Mouse (Mus musculus): ENCODE results near the gene Dmrta2. TPM values are rescaled to one million over a fixed set of nuclear protein-coding genes. Genes with fewer than 3 reads are reported as not detected.

Dmrta2 gene
- polyA plus RNA-seq, 1 experiment from 2014 or later = 7.0 TPM

DNA sequence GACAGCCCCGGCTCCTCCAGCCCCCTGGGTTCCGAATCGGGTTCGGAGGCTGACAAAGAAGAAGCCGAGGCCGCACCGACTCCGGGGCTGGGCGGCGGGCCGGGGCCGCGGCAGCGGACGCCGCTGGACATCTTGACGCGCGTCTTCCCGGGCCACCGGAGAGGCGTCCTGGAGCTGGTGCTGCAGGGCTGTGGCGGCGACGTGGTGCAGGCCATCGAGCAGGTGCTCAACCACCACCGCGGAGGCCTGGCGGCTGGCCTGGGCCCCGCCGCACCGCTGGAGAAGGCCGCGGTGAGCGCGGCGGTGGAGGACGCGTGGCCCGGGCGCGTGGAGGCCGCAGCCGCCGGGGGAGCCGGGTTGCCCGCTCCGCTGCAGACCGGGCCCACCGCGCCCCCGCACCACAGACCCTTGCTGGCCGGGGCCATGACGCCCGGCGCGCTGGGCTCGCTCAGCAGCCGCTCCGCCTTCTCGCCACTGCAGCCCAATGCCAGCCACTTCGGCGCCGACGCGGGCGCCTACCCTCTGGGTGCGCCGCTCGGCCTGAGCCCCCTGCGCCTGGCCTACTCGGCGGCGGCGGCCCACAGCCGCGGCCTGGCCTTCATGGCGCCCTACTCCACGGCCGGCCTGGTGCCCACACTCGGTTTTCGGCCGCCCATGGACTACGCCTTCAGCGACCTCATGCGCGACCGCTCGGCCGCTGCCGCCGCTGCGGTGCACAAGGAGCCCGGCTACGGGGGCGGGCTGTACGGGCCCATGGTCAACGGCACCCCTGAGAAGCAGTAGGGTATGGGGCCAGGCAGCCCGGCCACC lies 4.2 kb downstream of the Dmrta2 start:
- Histone ChIP-seq H3K27me3 (ENCODE audit: poor library complexity, severe bottlenecking) (peaks cover 100% of the 10 kb centered on the region), H3K4me1 (peaks cover 78% of the 10 kb centered on the region), H3K9me3 (no peaks in the 10 kb centered on the region), H3K36me3 (replicated peaks) (peaks cover 42% of the 10 kb centered on the region), H3K27ac (peak overlapping the region; percentile 98), H3K4me3 (peak overlapping the region; percentile 85)
- WGBS = 1% methylated on average over 91 of the region's 99 CpGs
- DNase-seq (ENCODE audit: extremely low spot score, low spot score) = peak; percentile 59

DNA sequence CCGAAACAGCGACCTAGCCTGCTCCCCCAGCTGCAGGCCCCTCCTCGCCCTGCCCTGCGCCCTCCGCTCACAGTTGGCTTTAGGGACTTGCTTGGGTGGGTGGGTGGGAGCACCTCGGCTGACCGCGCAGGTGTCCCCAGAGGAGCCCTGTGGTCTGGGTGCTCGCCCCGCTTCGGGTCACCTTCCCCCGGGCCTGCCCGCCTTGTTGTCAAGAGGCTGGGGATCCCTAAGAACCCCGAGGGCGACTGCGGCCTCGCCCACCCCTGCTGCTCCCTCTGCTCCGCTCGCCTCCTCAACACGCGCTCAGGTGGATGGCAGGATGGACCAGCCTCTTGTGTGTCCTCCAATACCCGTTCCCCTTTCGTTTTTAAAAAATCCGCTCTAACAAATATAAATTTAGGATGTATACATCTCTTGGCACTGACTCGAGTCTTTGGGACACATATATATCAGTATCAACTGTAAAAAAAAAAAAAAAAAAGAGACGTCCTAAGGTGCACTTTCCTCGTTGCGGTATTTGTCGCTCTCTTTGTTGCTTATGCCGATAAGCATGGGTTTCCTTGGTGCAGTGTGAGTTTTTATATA lies 4.9 kb downstream of the Dmrta2 start:
- 5% methylated on average over 30 of the region's 30 CpGs for WGBS
- DNase-seq (ENCODE audit: extremely low spot score, low spot score) = peak; percentile 44
- peaks cover 42% of the 10 kb centered on the region for H3K36me3 ChIP-seq (replicated peaks)
- H3K4me1 ChIP-seq = peaks cover 78% of the 10 kb centered on the region
- peaks cover 100% of the 10 kb centered on the region for H3K27me3 ChIP-seq (ENCODE audit: poor library complexity, severe bottlenecking)
- H3K27ac ChIP-seq = peak overlapping the region; percentile 98
- H3K4me3 ChIP-seq = peak overlapping the region; percentile 85
- no peaks in the 10 kb centered on the region for H3K9me3 ChIP-seq

DNA sequence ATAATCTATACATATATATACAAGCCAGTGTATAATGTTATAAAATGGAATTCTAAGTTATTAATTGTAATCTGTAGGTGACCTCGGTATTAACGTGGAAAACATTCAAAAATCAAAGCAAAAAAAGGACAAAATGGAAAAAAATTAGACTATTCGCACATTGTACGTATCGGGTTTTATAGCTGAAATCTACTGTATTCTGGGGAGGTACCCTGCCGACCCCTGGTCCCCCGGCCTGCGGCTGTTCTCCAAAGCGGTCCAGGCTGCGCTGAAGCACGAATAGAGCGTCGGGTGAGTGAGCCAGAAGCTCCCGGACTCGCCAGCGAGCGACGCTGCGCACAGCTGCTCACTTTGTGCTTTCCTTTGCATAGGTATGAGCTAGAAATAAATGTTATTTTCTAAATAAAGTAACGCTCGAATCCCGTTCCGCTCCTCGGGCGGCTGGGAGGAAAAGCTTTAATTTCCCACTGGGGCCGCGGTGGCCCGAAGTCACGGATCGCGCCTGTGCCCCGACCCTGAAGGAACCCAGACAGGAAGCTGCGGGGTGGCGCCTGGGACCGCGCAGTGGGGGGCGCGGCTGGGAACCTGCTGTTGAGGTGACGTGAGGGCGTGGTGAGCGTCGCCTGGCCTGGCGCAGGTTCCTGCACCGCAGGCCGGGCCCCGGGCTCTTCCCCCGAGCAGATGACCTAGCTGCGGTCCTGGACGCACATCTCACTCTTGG lies 5.6 kb downstream of the Dmrta2 start:
- peaks cover 42% of the 10 kb centered on the region for H3K36me3 ChIP-seq (replicated peaks)
- peaks cover 78% of the 10 kb centered on the region for H3K4me1 ChIP-seq
- H3K9me3 ChIP-seq = no peaks in the 10 kb centered on the region
- peaks cover 100% of the 10 kb centered on the region for H3K27me3 ChIP-seq (ENCODE audit: poor library complexity, severe bottlenecking)
- peak overlapping the region; percentile 98 for H3K27ac ChIP-seq
- under 1% methylated on average over 49 of the region's 49 CpGs for WGBS
- peak overlapping the region; percentile 85 for H3K4me3 ChIP-seq
- DNase-seq (ENCODE audit: extremely low spot score, low spot score) = no peak

DNA sequence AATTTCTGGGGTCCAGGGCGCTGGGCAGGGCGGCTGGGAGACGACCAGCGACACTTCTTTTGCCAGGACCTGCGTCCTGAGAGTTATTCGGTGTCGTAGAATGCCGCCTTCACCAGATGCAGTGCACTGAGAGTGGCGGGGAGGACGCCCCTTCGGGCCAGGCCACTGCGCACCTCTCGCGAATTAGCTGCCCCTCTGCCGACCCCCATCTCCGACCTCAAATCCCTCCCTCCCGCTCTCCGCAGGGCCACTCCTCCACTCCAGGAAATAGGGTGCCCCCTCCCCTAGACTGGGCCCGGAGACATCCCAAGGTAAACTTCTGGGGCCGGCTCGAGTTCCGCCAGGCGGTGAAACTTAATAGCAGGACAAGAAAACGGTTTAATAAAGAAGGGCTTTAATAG lies 6.2 kb downstream of the Dmrta2 start:
- peak overlapping the region; percentile 98 for H3K27ac ChIP-seq
- peak; percentile 73 for DNase-seq (ENCODE audit: extremely low spot score, low spot score)
- peak overlapping the region; percentile 85 for H3K4me3 ChIP-seq
- WGBS = under 1% methylated on average over 24 of the region's 24 CpGs
- peaks cover 100% of the 10 kb centered on the region for H3K27me3 ChIP-seq (ENCODE audit: poor library complexity, severe bottlenecking)
- no peaks in the 10 kb centered on the region for H3K9me3 ChIP-seq
- H3K36me3 ChIP-seq (replicated peaks) = peaks cover 42% of the 10 kb centered on the region
- H3K4me1 ChIP-seq = peaks cover 80% of the 10 kb centered on the region

DNA sequence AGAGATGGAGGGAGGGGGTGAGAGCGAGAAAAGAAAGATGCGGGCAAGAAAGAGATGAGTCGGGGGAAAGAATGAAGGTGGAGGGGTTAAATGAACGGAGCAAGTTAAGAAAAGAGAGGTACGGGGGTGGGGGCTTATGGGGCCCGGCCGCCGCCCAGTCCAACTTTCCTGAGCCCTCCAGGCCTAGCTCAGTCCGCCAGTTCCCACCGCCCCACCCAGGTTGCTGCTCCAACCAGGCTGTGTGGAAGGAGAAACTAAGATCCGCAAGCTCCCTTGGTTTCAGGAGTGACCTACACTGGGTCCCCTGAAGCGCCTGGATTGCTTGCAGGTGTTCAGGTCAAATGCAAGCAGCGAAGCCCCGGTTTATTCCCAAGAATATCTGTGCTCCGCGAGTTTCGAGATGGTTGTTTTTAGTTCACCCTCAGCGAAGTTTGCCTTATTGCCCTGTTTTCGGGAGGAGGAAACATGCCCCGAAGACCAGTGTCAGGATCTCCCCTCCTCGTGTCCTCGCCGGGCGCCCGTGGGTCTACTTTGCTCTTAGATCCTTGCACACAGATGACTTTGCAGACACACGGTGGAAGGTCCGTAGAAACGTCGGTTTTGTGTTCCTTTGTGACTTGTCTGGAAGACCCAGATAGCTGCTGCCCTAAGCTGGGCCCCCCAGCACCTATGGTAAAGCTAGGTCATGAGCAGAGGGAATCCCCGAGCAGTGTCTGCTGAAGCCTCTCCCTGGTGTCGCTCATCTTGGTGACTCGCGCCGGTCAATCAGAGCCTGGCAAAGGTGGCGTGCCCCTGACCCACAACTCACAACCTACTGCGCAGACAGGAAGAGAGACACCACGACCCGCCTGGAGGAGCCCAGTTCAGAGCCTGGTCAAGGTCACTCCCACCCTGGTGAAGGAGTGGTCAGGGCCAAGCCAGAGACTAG lies 6.9 kb downstream of the Dmrta2 start:
- peak overlapping the region; percentile 85 for H3K4me3 ChIP-seq

DNA sequence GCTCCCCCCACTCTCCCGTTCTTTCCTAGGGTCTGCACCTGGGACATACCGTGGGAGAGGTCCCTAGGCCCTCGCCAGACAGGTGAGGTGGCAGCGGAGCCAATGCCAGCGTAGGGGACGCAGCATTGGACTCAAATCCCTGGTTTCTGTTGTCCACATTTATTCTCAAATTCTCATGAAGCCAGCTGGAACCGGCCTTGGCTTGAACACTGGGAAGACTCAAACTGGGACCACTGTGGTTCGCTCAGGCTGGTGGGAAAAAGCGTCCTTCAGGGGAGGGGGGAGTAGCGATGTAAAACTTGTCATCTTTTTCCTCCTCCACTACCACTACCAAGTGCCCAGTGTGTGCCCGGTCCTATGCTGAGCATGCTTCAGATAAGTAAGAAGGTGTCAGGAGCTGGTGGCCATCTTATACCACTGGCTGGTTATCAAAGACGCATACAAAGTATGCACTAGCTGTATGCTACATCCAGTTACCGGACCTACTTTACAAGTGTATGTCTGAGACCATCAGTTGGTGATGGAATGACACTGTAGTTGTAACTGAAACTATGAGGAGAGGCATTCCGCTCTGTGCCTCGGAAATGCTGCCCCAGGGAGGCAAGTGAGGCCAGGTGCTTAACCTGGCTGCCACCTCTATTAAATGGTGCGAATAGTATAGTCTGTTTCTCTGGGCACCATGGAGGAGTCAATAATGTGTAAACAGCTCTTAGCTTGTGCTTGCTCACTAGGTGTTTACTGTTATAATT lies 7.7 kb downstream of the Dmrta2 start:
- Histone ChIP-seq H3K9me3 (no peaks in the 10 kb centered on the region), H3K27ac (peak overlapping the region; percentile 98), H3K4me1 (peaks cover 70% of the 10 kb centered on the region), H3K36me3 (replicated peaks) (peaks cover 31% of the 10 kb centered on the region), H3K4me3 (peak overlapping the region; percentile 85), H3K27me3 (ENCODE audit: poor library complexity, severe bottlenecking) (peaks cover 100% of the 10 kb centered on the region)
- peak; percentile 61 for DNase-seq (ENCODE audit: extremely low spot score, low spot score)
- WGBS = 4% methylated on average over 16 of the region's 16 CpGs

More for the DNA sequence above, 6.9 kb downstream of the Dmrta2 start:
- peak; percentile 65 for DNase-seq (ENCODE audit: extremely low spot score, low spot score)
- H3K36me3 ChIP-seq (replicated peaks) = peaks cover 39% of the 10 kb centered on the region
- no peaks in the 10 kb centered on the region for H3K9me3 ChIP-seq
- H3K4me1 ChIP-seq = peaks cover 78% of the 10 kb centered on the region
- 1% methylated on average over 38 of the region's 38 CpGs for WGBS
- peak overlapping the region; percentile 98 for H3K27ac ChIP-seq
- H3K27me3 ChIP-seq (ENCODE audit: poor library complexity, severe bottlenecking) = peaks cover 100% of the 10 kb centered on the region

DNA sequence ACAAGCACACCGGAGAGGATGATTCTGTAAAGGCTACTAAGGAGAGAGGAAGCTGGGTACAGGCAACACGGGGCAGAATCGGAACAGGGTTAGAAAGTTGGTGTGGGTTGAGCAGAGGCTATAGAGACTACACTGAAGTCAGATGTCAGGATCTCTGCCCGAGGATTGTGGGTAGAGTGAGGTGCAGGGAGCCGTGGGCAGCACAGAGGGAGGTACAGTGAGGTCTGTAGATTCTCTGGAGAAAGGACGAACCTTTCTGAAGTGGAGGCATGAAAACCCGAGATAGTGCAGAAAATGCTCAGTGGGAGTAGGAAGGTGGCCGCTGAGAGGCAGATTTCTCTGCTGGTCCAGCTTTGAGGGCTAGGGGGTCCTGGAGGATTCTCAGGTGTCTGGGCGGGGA lies 8.4 kb downstream of the Dmrta2 start:
- 1% methylated on average over 9 of the region's 9 CpGs for WGBS
- Histone ChIP-seq H3K4me3 (peak overlapping the region; percentile 85; the same call in 1 of the 2 replicates), H3K27ac (peak overlapping the region; percentile 98), H3K27me3 (ENCODE audit: poor library complexity, severe bottlenecking) (peaks cover 100% of the 10 kb centered on the region), H3K4me1 (peaks cover 70% of the 10 kb centered on the region), H3K9me3 (no peaks in the 10 kb centered on the region), H3K36me3 (replicated peaks) (peaks cover 24% of the 10 kb centered on the region)
- DNase-seq (ENCODE audit: extremely low spot score, low spot score) = peak; percentile 47

DNA sequence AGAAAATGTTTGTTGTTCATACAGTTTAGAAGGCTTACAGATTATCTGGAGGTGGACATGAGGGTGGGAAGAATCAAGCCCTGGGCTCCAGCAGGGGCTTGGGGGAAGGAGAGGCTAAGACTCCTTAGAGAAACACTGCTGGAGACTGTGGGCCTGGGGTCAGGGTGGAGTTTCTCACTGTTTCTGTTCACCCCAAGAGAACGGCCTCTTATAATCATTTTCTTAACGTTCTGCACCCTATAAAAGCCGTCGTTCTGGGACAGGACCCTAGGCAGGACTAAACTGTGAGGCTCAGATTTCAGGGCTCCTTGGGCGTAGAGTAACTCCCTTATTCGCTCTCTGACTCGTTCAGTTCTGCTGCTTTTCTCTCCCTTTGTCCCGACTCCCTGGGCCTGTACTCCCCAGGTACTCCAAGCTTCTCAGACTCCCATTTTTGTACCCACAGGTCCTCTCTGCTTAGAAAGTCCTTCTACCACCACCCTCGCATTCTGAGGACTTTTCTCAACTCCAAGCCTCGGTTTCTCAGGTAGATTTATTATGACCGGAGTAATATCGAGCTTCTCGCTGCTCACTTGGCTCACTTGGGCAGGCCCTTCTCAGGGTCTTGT lies 9.0 kb downstream of the Dmrta2 start:
- Histone ChIP-seq H3K9me3 (no peaks in the 10 kb centered on the region), H3K4me1 (peaks cover 66% of the 10 kb centered on the region), H3K27ac (peak overlapping the region; percentile 98), H3K27me3 (ENCODE audit: poor library complexity, severe bottlenecking) (peaks cover 98% of the 10 kb centered on the region), H3K4me3 (peak overlapping the region; percentile 85; the same call in 1 of the 2 replicates), H3K36me3 (replicated peaks) (peaks cover 18% of the 10 kb centered on the region)
- DNase-seq (ENCODE audit: extremely low spot score, low spot score) = peak; percentile 39
- 5% methylated on average over 13 of the region's 13 CpGs for WGBS

DNA sequence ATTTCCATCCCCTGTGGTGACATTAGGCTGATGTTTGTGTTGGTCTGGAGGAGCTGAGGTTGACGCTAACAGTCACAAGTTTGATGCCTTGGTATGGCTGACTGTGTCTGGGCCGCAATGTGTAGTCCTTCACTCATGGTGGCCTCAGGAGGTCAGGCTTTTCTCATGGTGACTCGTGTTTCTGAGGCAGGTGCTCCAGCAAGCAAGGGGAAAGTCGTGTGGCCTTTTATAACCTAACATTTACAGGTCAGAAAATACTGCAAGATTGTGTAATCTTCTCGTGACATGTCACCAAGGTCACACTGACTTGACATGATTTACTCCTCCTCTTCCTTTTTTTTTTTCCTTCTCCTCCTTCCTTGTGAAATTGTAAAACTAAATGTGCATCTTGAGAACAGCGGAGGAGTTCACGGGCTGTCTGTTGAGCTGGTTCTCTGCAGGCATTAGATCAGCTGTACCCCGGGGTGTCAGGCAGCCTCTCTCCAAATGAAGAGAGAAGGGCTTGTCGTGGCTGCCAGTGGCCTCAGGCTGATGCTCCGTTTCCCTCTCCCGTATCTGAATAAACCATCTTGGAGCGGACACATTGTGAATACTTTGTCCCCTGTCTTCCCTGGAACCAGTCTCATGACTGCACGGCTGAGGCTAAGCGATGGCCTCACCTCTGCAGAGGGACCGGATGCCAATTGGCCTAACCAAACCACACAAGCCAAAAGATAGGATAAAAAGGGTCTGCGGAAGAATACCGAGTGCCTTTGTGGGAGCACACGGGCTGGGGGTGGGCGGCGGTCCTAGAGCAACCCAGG lies 9.9 kb downstream of the Dmrta2 start:
- peaks cover 57% of the 10 kb centered on the region for H3K4me1 ChIP-seq
- 2% methylated on average over 20 of the region's 20 CpGs for WGBS
- H3K27me3 ChIP-seq (ENCODE audit: poor library complexity, severe bottlenecking) = peaks cover 98% of the 10 kb centered on the region
- DNase-seq (ENCODE audit: extremely low spot score, low spot score) = peak; percentile 30
- H3K4me3 ChIP-seq = peak overlapping the region; percentile 22; the same call in 1 of the 2 replicates
- H3K9me3 ChIP-seq = no peaks in the 10 kb centered on the region
- H3K36me3 ChIP-seq (replicated peaks) = peaks cover 9% of the 10 kb centered on the region
- H3K27ac ChIP-seq = peak overlapping the region; percentile 98

DNA sequence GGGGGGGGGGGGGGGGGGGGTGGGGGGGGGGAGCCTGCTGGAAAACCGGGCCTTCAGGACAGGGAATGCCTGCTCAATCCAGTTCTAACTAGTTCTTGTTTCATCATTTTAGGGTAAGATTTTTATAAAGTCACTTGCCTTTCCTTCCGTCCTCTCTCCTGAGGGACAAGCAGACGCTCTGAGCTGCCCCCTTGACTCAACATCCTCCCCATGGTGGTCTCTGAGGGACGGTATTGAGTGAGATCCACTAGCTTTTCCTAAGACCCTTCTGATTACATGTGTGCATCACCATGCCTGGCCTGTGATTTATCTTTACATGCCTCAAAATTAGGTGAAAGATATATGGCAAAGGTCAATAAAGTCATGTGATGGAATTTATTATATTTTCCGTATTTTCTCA lies 10.6 kb downstream of the Dmrta2 start:
- H3K4me1 ChIP-seq = peaks cover 54% of the 10 kb centered on the region
- H3K27ac ChIP-seq = peak overlapping the region; percentile 98; the same call in 1 of the 2 replicates
- H3K9me3 ChIP-seq = no peaks in the 10 kb centered on the region
- peak overlapping the region; percentile 22; the same call in 1 of the 2 replicates for H3K4me3 ChIP-seq
- peak; percentile 14 for DNase-seq (ENCODE audit: extremely low spot score, low spot score)
- H3K27me3 ChIP-seq (ENCODE audit: poor library complexity, severe bottlenecking) = peaks cover 98% of the 10 kb centered on the region
- 12% methylated on average over 4 of the region's 5 CpGs for WGBS
- peaks cover 7% of the 10 kb centered on the region; the same call in 1 of the 2 replicates for H3K36me3 ChIP-seq (replicated peaks)

All from forebrain, embryonic 10.5 days (tissue).